Mouse (Mus musculus) skeletal muscle tissue, postnatal 0 days (tissue): ENCODE data around the gene Scml4. TPM values are rescaled to one million over a fixed set of nuclear protein-coding genes. Genes with fewer than 3 reads are reported as not detected.

Experiments used
- polyA plus RNA-seq: library from polyadenylated mRNA; unstranded; fragments of >200 nt; fragmentation: Nextera tagmentation; extraction: Ambion mirVana; gene quantifications from 2 replicates; pipeline ENCODE4 v1.2.1, GENCODE M21; 2015

The Scml4 gene
- polyA plus RNA-seq: 0.49 and 0.50 TPM in 2 replicates

DNA sequence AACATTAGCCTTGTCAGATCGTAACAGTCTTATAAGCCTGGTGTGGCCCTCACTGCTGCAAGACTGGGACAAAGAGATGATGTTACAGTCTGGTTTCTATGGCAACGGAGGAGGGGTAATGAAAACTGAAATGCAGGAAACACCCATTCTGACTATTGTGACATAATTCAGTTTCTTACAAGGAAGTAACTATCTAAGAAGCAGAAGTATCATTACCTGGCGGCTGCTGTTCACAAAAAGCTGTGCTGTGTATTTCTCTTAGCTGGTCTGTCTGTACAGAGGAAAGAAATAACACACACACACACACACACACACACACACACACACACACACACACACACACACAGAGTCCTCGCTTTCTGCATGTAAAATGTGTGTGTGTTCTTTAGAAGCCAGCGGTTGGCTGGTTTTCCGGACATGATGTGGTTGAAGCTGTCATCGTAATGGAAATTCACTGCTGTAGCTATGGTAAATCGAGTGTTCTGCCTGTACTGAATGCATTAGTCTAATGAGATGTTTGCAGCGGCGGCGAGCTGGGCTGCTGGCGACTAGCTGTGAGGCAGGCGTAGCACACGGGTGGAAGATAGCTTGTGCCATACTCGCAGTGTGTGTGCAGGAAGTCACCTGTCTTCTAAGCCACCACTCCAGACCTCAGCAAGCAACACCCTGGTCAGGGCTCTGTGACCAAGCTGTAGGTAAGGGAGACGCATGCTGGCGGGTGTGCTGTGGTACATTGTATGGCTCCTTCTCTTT, at the start of gene Scml4:
Scml4 (plus strand) TSS at position 212 of the 753 bp plus-strand sequence.

Other genes with a start within 250 kb of the Scml4 start
- gene Sec63, start 98.9 kb upstream of the Scml4 start, polyA plus RNA-seq: 9.9 and 11.2 TPM in 2 replicates